Mouse (Mus musculus) inflammation-experienced regulatory T-cells (primary cell): ENCODE results near the gene Ccdc153. TPM values are rescaled to one million over a fixed set of nuclear protein-coding genes. Genes with fewer than 3 reads are reported as not detected.

ENCODE experiments used
- polyA plus RNA-seq, 2 experiments: library from polyadenylated mRNA; unstranded; fragments of 100-300 nt; shearing (Covaris generic); gene quantifications; one replicate each; pipeline ENCODE4 v1.2.1; 2017

The Ccdc153 gene
- polyA plus RNA-seq = not detected

DNA sequence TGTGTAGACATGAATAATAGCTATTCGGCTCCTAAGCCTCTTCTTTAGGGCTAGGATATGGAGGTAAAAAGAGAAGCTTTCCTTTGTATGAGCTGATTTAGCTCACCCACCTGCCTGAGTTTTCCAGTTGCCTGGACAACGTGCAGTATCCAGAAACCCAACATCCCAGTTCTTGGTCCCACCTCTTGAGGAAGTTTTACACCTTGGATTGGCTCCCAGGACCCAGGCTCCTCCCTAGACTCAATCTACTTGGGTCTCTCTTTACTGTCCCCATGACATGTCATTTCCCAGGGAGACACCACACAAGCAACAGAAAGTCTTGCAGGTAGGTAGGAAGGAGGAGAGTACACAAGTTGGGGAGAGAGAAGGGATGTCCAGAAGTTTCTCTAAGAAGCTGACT is at the start of gene Ccdc153:
Ccdc153 (plus strand) TSS at position 278 of the 400 bp plus-strand sequence.

DNA sequence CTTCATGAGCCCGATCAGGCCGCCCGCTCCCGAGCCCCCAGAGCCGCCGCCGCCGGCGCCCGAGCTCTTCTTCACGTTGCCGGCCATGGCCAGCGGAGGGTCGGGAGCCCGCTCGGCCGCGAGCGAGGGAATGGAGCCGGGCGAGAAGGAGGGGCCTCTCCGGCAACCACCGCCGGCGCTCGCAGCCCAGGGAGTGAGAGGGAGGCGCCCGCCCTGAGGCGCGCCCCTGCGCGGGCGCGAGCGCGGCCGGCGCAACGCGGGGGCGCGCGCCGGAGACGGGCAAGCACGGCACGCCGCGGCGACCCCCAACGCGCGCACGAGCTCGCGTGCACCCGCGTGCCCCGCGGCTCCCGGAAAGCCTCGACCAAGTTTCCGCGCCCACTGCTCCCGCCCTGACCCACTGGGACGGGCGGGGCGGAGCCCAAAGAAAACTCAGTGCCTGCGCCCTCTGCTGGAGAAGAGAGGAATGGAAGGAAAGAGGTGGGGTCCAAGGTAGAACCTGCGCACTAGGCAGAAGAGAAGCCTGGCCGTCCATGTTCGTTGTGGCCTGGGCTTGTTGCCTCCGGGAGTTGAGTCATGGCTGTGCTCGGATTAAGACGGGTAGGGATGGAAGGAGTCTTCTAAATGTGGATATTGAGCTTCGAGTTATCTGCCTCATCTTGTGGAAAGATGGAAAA is 6.5 kb upstream of the Ccdc153 start, which contains the start of gene Cbl:
Cbl (minus strand) TSS at position 248 of the 677 bp plus-strand sequence.

DNA sequence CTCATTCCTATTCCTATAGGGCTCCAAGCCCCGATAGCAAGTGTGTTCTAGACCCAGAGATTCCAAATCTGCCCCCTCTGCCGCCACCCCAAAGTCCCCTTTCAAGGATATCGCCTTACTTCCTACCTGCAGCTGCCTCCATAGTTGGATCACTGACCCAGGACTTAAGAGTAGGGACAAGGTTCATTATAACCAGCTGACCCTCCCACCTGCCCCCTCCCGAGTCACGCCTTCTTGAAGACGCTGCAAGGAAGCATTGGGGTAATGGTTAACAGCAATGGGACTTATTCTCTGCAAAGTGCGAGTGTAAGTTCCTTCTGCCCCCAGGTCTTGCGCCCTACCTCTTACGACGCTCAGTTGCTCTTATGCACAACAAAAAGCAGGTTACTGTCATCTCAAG is 10.8 kb downstream of the Ccdc153 start, which contains the start of gene Pdzd3:
Pdzd3 (minus strand) TSS at position 158 of the 400 bp plus-strand sequence.

DNA sequence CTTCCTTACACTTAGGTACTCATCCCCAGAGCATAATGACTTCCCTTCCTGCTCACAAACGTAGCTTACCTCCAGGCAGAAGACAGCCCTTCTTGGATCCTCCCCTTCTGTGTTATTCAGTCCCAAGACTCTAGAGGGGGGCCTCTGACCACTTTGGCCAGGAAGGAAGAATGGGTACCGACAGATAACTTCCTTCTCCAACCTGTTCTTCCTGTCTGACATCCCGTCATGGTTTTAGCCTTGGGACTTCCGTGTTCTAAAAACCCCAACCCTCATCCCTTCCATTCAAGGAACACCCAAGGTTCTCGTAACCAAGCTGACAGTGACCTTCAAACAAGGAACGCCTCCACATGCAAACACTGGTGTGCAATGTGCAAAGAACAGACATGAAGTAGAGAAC is 28.0 kb downstream of the Ccdc153 start, which contains the start of gene Nlrx1:
Nlrx1 (minus strand) TSS at position 168 of the 400 bp plus-strand sequence.

DNA sequence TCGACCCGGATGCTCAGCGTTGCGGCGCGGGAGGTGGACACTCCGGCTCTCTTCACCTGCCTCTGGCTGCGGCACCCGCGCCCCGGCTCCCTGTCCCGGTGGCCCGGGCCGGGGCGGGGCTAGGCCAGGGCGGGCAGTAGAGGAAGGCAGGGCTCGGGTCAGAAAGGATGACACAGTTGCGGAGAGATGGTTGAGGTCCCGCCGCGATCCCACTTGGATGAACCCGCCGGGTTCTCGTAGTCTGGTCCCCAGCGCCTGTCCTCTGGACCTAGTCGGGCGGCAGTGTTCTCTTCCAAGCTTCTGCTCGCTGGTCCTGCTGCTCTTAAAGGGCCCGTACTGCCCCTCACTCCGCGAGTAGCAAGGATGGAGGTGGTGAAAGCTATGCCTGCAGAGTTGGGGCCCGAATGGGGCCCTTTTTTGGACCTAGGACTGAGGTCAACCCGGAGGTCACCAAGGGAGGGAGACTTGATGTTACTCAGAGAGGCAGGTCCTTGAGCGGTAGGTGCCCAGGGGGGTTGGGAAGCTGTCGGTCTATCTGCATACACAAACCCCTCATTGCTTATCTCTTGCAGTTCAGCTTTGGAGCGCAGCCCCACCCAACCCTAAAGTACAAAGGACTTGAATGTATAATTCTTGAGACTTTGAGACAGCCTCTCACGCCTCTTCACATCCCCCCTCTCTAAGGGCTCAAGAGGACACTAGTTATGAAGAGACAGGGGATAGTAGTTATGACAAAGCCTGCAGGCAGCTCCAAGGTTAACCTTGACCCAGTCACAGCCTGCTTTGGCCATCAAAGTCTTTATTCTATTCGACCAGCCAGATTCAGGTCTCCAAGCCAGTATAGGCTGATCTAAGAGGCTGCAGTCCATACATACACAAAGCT is 47.8 kb downstream of the Ccdc153 start, which contains the start of gene Abcg4:
Abcg4 (minus strand) TSS at position 540 of the 883 bp plus-strand sequence.

Other genes starting within 250 kb of the Ccdc153 start
- gene Thy1, start 197.3 kb upstream of the Ccdc153 start, polyA plus RNA-seq = 100 to 1,000 TPM; 133 to 149 TPM
- gene Usp2, start 173.7 kb upstream of the Ccdc153 start, polyA plus RNA-seq = 1 to 10 TPM; 6.0 to 9.6 TPM
- gene Mfrp, start 138.9 kb upstream of the Ccdc153 start, polyA plus RNA-seq = under 1 TPM in 1 of 2 experiments, not detected in 1; 0.86 TPM
- not detected for gene C1qtnf5, start 133.4 kb upstream of the Ccdc153 start, polyA plus RNA-seq
- gene Gm49380, start 127.2 kb upstream of the Ccdc153 start, polyA plus RNA-seq = under 1 TPM in 1 of 2 experiments, not detected in 1; 0.12 TPM
- 10 to 100 TPM; 24.5 to 37.9 TPM for gene Rnf26, start 127.2 kb upstream of the Ccdc153 start, polyA plus RNA-seq
- under 1 TPM in 1 of 2 experiments, not detected in 1; 0.75 TPM for gene Mcam, start 106.2 kb upstream of the Ccdc153 start, polyA plus RNA-seq
- gene Cbl, start 6.6 kb upstream of the Ccdc153 start, polyA plus RNA-seq = 10 to 100 TPM; 26.8 to 44.8 TPM
- gene Pdzd3, start 10.8 kb downstream of the Ccdc153 start, polyA plus RNA-seq = under 1 TPM in 1 of 2 experiments, not detected in 1; 0.52 TPM
- gene Nlrx1, start 27.9 kb downstream of the Ccdc153 start, polyA plus RNA-seq = 10 to 100 TPM; 11.3 to 16.4 TPM
- gene Abcg4, start 47.9 kb downstream of the Ccdc153 start, polyA plus RNA-seq = 1 to 10 TPM in 1 of 2 experiments, not detected in 1; 1.8 TPM
- 10 to 100 TPM; 23.9 to 26.8 TPM for gene Hinfp, start 65.0 kb downstream of the Ccdc153 start, polyA plus RNA-seq
- gene C2cd2l, start 79.6 kb downstream of the Ccdc153 start, polyA plus RNA-seq = 10 to 100 TPM; 14.2 to 23.6 TPM
- 10 to 100 TPM; 22.6 to 23.7 TPM for gene Dpagt1, start 85.3 kb downstream of the Ccdc153 start, polyA plus RNA-seq
- gene H2afx, start 94.0 kb downstream of the Ccdc153 start, polyA plus RNA-seq = 10 to 100 TPM; 65.6 to 69.5 TPM
- gene Hmbs, start 103.6 kb downstream of the Ccdc153 start, polyA plus RNA-seq = 10 to 100 TPM; 30.2 to 35.7 TPM
- 10 to 100 TPM; 58.3 to 75.2 TPM for gene Vps11, start 121.0 kb downstream of the Ccdc153 start, polyA plus RNA-seq
- 10 to 100 TPM; 14.3 to 22.9 TPM for gene Hyou1, start 138.8 kb downstream of the Ccdc153 start, polyA plus RNA-seq
- gene Slc37a4, start 156.2 kb downstream of the Ccdc153 start, polyA plus RNA-seq = 10 to 100 TPM; 25.8 to 34.7 TPM
- 1,000 to 10,000 TPM; 1,442 to 1,600 TPM for gene Rps25, start 166.5 kb downstream of the Ccdc153 start, polyA plus RNA-seq
- gene Trappc4, start 166.9 kb downstream of the Ccdc153 start, polyA plus RNA-seq = 100 to 1,000 TPM; 121 to 140 TPM
- gene Ccdc84, start 177.9 kb downstream of the Ccdc153 start, polyA plus RNA-seq = 10 to 100 TPM; 52.3 to 59.9 TPM
- under 1 TPM in 1 of 2 experiments, not detected in 1; 0.15 TPM for gene Foxr1, start 200.5 kb downstream of the Ccdc153 start, polyA plus RNA-seq
- gene Upk2, start 214.3 kb downstream of the Ccdc153 start, polyA plus RNA-seq = under 1 TPM in 1 of 2 experiments, not detected in 1; 0.70 TPM
- gene Bcl9l, start 242.1 kb downstream of the Ccdc153 start, polyA plus RNA-seq = 10 to 100 TPM; 20.6 to 24.6 TPM